ENCODE assay signal across 25 mouse cellular contexts in the genomic region with DNA sequence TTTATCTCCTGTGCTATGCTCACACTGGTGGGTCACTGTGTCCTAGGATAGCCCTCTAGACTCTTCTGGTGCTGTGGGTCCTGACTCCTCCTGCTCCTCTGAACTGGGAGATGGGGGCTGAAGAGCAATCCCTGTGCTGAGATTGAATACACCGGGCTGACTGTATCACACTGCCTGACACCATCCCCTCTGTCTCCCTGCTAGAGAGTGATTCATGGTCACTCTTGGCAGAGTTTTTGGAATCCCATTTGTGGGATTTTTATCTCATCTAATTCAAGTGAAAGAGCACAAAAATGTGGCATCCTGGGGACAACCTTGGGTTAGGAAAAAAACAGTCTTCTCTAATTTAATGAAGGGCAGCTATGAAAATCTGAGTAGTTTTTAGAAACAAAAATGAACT. TPM values are rescaled to one million over a fixed set of nuclear protein-coding genes. Genes with fewer than 3 reads are reported as not detected.
"Had no signal": no experiment of that assay in that cellular context is flagged by ENCODE, and none has a peak within 500 bp of the region (broad histone marks: within the 10 kb centered on the region; RNA-seq: fewer than 3 reads in every experiment).

No protein-coding gene starts in this region.

- H3K27me3 ChIP-seq: limb, embryonic 13.5 days; liver, embryonic 12.5 days; liver, embryonic 15.5 days; lung, embryonic 15.5 days; midbrain, embryonic 13.5 days had no signal

- H3K4me1 ChIP-seq: limb, embryonic 10.5 days; limb, embryonic 13.5 days; liver, embryonic 12.5 days; liver, embryonic 15.5 days; midbrain, embryonic 10.5 days; midbrain, embryonic 13.5 days had no signal

- H3K4me2 ChIP-seq: limb, embryonic 13.5 days; liver, embryonic 12.5 days; liver, embryonic 15.5 days; lung, embryonic 15.5 days; midbrain, embryonic 13.5 days had no signal

- ATAC-seq: liver, embryonic 12.5 days; midbrain, embryonic 13.5 days; midbrain, embryonic 16.5 days had no signal

- H3K9me3 ChIP-seq: limb, embryonic 10.5 days; limb, embryonic 13.5 days; liver, embryonic 12.5 days; liver, embryonic 15.5 days; lung, embryonic 15.5 days; megakaryocyte, embryonic 14.5 days; midbrain, embryonic 10.5 days; midbrain, embryonic 13.5 days had no signal

- H3K36me3 ChIP-seq: limb, embryonic 10.5 days; limb, embryonic 13.5 days; liver, embryonic 12.5 days; liver, embryonic 15.5 days; lung, embryonic 15.5 days; midbrain, embryonic 10.5 days; midbrain, embryonic 13.5 days had no signal

- DNase-seq: kidney, adult 18-20 months; kidney, adult 9 months; kidney, postnatal 25 days; layer of hippocampus, adult 9-11 months; liver; lung, adult 18-20 months; lung, postnatal 10 days; lung, postnatal 36 days; right cerebral cortex, adult 18-20 months; right cerebral cortex, postnatal 25 days; spleen, adult 18-20 months; thymus, adult 18-20 months; thymus, postnatal 14 days had no signal

- H3K9ac ChIP-seq: limb, embryonic 13.5 days; liver, embryonic 12.5 days; liver, embryonic 15.5 days; lung, embryonic 15.5 days; midbrain, embryonic 13.5 days had no signal

- H3K27ac ChIP-seq: kidney, postnatal 0 days; layer of hippocampus, adult 2 months; limb, embryonic 10.5 days; limb, embryonic 13.5 days; liver, embryonic 12.5 days; liver, embryonic 15.5 days; lung, embryonic 15.5 days; midbrain, embryonic 10.5 days; midbrain, embryonic 13.5 days had no signal

- H3K4me3 ChIP-seq: layer of hippocampus, adult 2 months; limb, embryonic 10.5 days; limb, embryonic 13.5 days; liver, embryonic 12.5 days; liver, embryonic 15.5 days; lung, embryonic 15.5 days; megakaryocyte, embryonic 14.5 days; midbrain, embryonic 10.5 days; midbrain, embryonic 13.5 days had no signal

RNA-seq across cellular contexts. Expression of gene Lhfpl2, which starts 59.2 kb away (rescaled TPM):
- total RNA-seq: monocyte, adult 5-6 weeks had no signal
